7 mouse cellular contexts compared by ENCODE assay signal in the genomic region with DNA sequence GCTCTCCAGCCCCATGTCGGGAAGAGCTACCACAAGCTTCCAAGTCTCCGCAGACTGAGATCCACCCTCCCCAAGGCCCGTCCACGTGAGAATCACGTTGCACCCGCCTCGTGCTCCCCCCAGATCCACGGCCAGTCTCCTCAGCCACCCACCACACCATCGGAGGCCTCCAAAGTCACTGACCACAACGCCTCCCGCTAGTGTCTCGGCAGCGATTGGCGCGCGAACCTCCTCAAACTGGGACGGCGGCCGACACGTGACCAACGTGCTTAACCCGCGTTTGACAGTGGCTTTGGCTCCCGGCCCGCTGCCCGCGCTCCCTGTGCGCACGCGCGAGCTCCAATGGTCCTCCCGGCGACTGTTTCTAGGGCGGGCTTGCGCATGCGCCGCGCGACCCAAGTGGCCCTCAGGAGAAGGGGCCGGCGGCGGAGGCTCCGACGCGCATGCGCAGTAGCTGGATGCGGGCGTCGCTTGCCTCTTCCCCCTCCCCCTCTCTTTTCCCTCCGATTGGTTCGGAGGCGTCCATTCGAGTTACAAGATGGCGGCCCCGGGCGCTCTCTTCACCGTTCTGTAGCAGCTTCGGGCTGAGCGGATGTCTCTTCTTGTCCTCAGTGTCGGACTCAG. TPM values are rescaled to one million over a fixed set of nuclear protein-coding genes. Genes with fewer than 3 reads are reported as not detected.
DNase-seq lines count a peak whose midpoint lies in the region; ATAC-seq lines count a peak whose summit lies in the region.

A gene (plus strand): TSS at position 528 of the 624 bp plus-strand sequence.

- ATAC-seq in embryonic facial prominence, embryonic 12.5 days (ENCODE audit: insufficient number of reproducible peaks, insufficient read depth, low FRiP score, low TSS enrichment) = peak; percentile 84
- ATAC-seq in limb, embryonic 11.5 days (ENCODE audit: insufficient number of reproducible peaks, low FRiP score, low TSS enrichment, low read depth) = peak; percentile 90
- peak; percentile 92 for ATAC-seq in midbrain, embryonic 14.5 days (ENCODE audit: low FRiP score, low TSS enrichment)

- DNase-seq in adrenal gland, postnatal 25 days = peak; percentile 100
- DNase-seq in heart, adult 11 months = peak; percentile 100
- peak; percentile 100 for DNase-seq in kidney, adult 18-20 months
- peak; percentile 100 for DNase-seq in limb, embryonic 11.5 days (ENCODE audit: low spot score)
- peak; percentile 100 for DNase-seq in midbrain, embryonic 14.5 days
- DNase-seq in spleen, adult 18-20 months = peak; percentile 98 to 99

- H3K36me3 ChIP-seq in embryonic facial prominence, embryonic 12.5 days = peaks cover 7% of the 10 kb centered on the region
- 0 out of 2 replicates have a peak, but pooled peaks cover 5% of the 10 kb centered on the region for H3K36me3 ChIP-seq in limb, embryonic 11.5 days (ENCODE audit: control insufficient read depth, insufficient read depth, low read length)
- H3K36me3 ChIP-seq in midbrain, embryonic 14.5 days (ENCODE audit: control insufficient read depth, insufficient read depth, low read length) = peaks cover 8% of the 10 kb centered on the region

- H3K9ac ChIP-seq in embryonic facial prominence, embryonic 12.5 days = peak within 1 kb of the TSS; percentile 96
- H3K9ac ChIP-seq in limb, embryonic 11.5 days (ENCODE audit: low read length) = peak within 1 kb of the TSS; percentile 94
- peak within 1 kb of the TSS; percentile 92 for H3K9ac ChIP-seq in midbrain, embryonic 14.5 days (replicated peaks; ENCODE audit: low read length)

- under 1% methylated on average over 60 of the region's 60 CpGs for WGBS in embryonic facial prominence, embryonic 12.5 days
- WGBS in limb, embryonic 11.5 days = under 1% methylated on average over 58 of the region's 60 CpGs
- under 1% methylated on average over 60 of the region's 60 CpGs for WGBS in midbrain, embryonic 14.5 days

- peak within 1 kb of the TSS; percentile 79 for H3K4me2 ChIP-seq in embryonic facial prominence, embryonic 12.5 days (replicated peaks)
- peak within 1 kb of the TSS; percentile 68 for H3K4me2 ChIP-seq in limb, embryonic 11.5 days (ENCODE audit: low read depth, severe bottlenecking)
- H3K4me2 ChIP-seq in midbrain, embryonic 14.5 days (ENCODE audit: low read length) = peak within 1 kb of the TSS; percentile 94

- H3K27me3 ChIP-seq in embryonic facial prominence, embryonic 12.5 days = no peaks in the 10 kb centered on the region
- H3K27me3 ChIP-seq in limb, embryonic 11.5 days (ENCODE audit: control insufficient read depth, insufficient read depth, low read length) = no peaks in the 10 kb centered on the region
- no peaks in the 10 kb centered on the region for H3K27me3 ChIP-seq in midbrain, embryonic 14.5 days (ENCODE audit: control insufficient read depth, insufficient read depth, low read length)

- H3K9me3 ChIP-seq in embryonic facial prominence, embryonic 12.5 days = no peaks in the 10 kb centered on the region
- H3K9me3 ChIP-seq in limb, embryonic 11.5 days (ENCODE audit: control insufficient read depth, low read length) = no peaks in the 10 kb centered on the region
- no peaks in the 10 kb centered on the region for H3K9me3 ChIP-seq in midbrain, embryonic 14.5 days (ENCODE audit: control insufficient read depth, low read length)

- H3K4me3 ChIP-seq in embryonic facial prominence, embryonic 12.5 days = peak within 1 kb of the TSS; percentile 90
- H3K4me3 ChIP-seq in limb, embryonic 11.5 days (ENCODE audit: low read depth, low read length) = peak within 1 kb of the TSS; percentile 88
- peak within 1 kb of the TSS; percentile 97 for H3K4me3 ChIP-seq in midbrain, embryonic 14.5 days (replicated peaks; ENCODE audit: low read depth, low read length)

- H3K27ac ChIP-seq in embryonic facial prominence, embryonic 12.5 days = peak within 1 kb of the TSS; percentile 93
- H3K27ac ChIP-seq in limb, embryonic 11.5 days (replicated peaks; ENCODE audit: low read depth, low read length) = peak within 1 kb of the TSS; percentile 92
- peak within 1 kb of the TSS; percentile 95 for H3K27ac ChIP-seq in midbrain, embryonic 14.5 days (replicated peaks; ENCODE audit: low read depth, low read length)

- H3K4me1 ChIP-seq in embryonic facial prominence, embryonic 12.5 days = peaks cover 25% of the 10 kb centered on the region; the same call in 1 of the 2 replicates
- H3K4me1 ChIP-seq in limb, embryonic 11.5 days (ENCODE audit: control insufficient read depth, insufficient read depth, low read length) = no peaks in the 10 kb centered on the region
- peaks cover 5% of the 10 kb centered on the region for H3K4me1 ChIP-seq in midbrain, embryonic 14.5 days (ENCODE audit: control insufficient read depth, insufficient read depth, low read length)

RNA-seq across cellular contexts. Expression of the gene that starts here (rescaled TPM):
- 40.0 and 40.8 TPM in 2 replicates for total RNA-seq in adrenal gland, postnatal 25 days (2021)
- polyA plus RNA-seq in embryonic facial prominence, embryonic 12.5 days (2016; fragmentation: Nextera tagmentation; extraction: Ambion mirVana) = 53.8 and 54.8 TPM in 2 replicates
- polyA plus RNA-seq in limb, embryonic 11.5 days (2014; fragmentation: Nextera tagmentation; extraction: Ambion mirVana) = 64.8 and 73.1 TPM in 2 replicates
- 19.4 and 28.7 TPM in 2 replicates for polyA plus RNA-seq in midbrain, embryonic 14.5 days (2014; fragmentation: Nextera tagmentation; extraction: Ambion mirVana)

Comparison
In these comparisons a context has a peak if more than half of its experiments do, and no peak if none do; other contexts are left out.
1. Peak in every context shown above with its lines: DNase-seq, ATAC-seq, H3K4me3 ChIP-seq and H3K27ac ChIP-seq.